Mouse (Mus musculus) bone marrow, adult 2 months (tissue): ENCODE measurements around the gene Carns1.

Source experiments
- CTCF ChIP-seq: fragments of 200-500 bp; IDR thresholded peaks from 2 replicates; pipeline ENCODE4 v1.5.1; 2011; ENCODE audit warnings: low read length, control low read depth; ENCODE audit not compliant: control insufficient read depth, insufficient read depth
- POLR2A ChIP-seq: fragments of 200-500 bp; IDR thresholded peaks from 2 replicates; pipeline ENCODE4 v1.6.1; 2011; ENCODE audit warnings: low read depth, mild to moderate bottlenecking, control low read depth, low read length, borderline replicate concordance; ENCODE audit not compliant: control insufficient read depth

DNA sequence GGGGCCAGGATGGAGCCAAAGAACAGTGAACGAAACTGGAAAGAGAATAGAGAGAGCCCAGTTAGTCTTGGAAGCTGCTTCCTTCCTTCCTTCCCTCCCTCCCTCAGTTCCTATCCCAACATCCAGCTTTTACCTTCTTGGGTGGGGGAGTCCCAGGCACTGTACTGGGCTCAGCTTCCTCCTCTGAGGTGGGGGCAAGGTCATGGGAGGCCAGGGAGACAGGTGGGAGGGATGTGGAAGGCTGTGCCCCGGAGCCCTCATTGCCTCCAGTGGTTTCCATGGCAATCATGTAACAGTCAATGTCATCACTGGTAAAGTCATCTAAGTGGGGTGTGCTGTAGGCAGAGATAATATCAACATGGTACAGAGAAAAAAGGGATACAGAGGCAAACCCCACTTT, 20.8 kb upstream of the Carns1 start:
- TF ChIP-seq POLR2A (no peak), CTCF (no peak)
